In the genomic region with DNA sequence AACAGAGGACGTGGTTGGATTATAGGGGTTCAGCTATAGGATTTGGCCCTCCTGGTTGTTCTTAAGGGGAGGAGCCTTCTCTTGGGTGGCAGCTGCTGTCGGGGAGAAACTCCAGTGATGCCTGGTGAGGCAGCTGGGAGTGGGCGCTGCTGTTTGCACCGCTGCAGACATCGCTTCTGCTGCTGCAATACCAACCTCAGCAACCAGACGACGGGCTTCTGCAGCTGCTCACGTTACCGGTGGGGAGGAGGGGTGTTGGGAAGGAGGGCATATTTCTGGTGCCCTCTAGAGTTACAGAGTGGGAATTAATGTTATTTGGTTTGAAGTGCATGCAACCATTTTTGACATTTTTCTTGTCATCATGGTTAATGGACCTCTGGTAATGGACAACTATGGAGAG, we compare ENCODE assay signal across 8 mouse cellular contexts. TPM values are rescaled to one million over a fixed set of nuclear protein-coding genes. Genes with fewer than 3 reads are reported as not detected.
DNase-seq lines count a peak whose midpoint lies in the region; ATAC-seq lines count a peak whose summit lies in the region.

No protein-coding gene starts in this region.

- peak overlapping the region; percentile 85 for H3K4me2 ChIP-seq in heart, embryonic 14.5 days (ENCODE audit: low read length)
- H3K4me2 ChIP-seq in liver, embryonic 13.5 days: peak overlapping the region; percentile 76
- H3K4me2 ChIP-seq in stomach, embryonic 14.5 days (replicated peaks; ENCODE audit: low read depth, low read length): peak overlapping the region; percentile 70

- H3K4me1 ChIP-seq in heart, embryonic 14.5 days (ENCODE audit: control insufficient read depth in 2 of 2, insufficient read depth in 2 of 2, low read length in 2 of 2): peaks cover 2 to 5% of the 10 kb centered on the region in 2 experiments; a peak in 3 of 4 replicates
- H3K4me1 ChIP-seq in liver, embryonic 13.5 days (replicated peaks): peaks cover 30% of the 10 kb centered on the region
- H3K4me1 ChIP-seq in stomach, embryonic 14.5 days (ENCODE audit: control insufficient read depth, insufficient read depth, low read length): peaks cover 10% of the 10 kb centered on the region; the same call in 1 of the 2 replicates

- peaks cover 2% of the 10 kb centered on the region; the same call in 1 of the 2 replicates for H3K9me3 ChIP-seq in heart, embryonic 14.5 days (ENCODE audit: control insufficient read depth, low read length)
- no peaks in the 10 kb centered on the region for H3K9me3 ChIP-seq in liver, embryonic 13.5 days (replicated peaks)
- peaks cover 6% of the 10 kb centered on the region; the same call in 1 of the 2 replicates for H3K9me3 ChIP-seq in stomach, embryonic 14.5 days (ENCODE audit: control insufficient read depth, low read depth, low read length)

- peak overlapping the region; percentile 96 for H3K9ac ChIP-seq in heart, embryonic 14.5 days (ENCODE audit: low read length)
- H3K9ac ChIP-seq in liver, embryonic 13.5 days: peak overlapping the region; percentile 88
- H3K9ac ChIP-seq in stomach, embryonic 14.5 days (replicated peaks; ENCODE audit: low read depth, low read length): peak overlapping the region; percentile 91

- peaks cover 28% of the 10 kb centered on the region for H3K36me3 ChIP-seq in heart, embryonic 14.5 days (ENCODE audit: control insufficient read depth, insufficient read depth, low read length)
- peaks cover 8% of the 10 kb centered on the region; the same call in 1 of the 2 replicates for H3K36me3 ChIP-seq in liver, embryonic 13.5 days
- H3K36me3 ChIP-seq in stomach, embryonic 14.5 days (ENCODE audit: control insufficient read depth, insufficient read depth, low read length): peaks cover 4% of the 10 kb centered on the region; the same call in 1 of the 2 replicates

- peak; percentile 62 for ATAC-seq in erythroid progenitor cell, adult 5-6 weeks (replicated peaks; ENCODE audit: low FRiP score, poor library complexity, severe bottlenecking)
- no peak for ATAC-seq in heart, embryonic 14.5 days (ENCODE audit: insufficient number of reproducible peaks, insufficient read depth, low FRiP score, low read depth)
- ATAC-seq in liver, embryonic 13.5 days (ENCODE audit: low read depth): no peak
- ATAC-seq in stomach, embryonic 14.5 days (ENCODE audit: insufficient number of reproducible peaks, insufficient read depth, low FRiP score, low read depth): no peak

- DNase-seq in CD4-positive helper T cell, adult 2 months (ENCODE audit: low read depth, low spot score): peak; percentile 91
- DNase-seq in brain, adult 2 months (ENCODE audit: low read depth, low spot score): peak; percentile 94
- peak; percentile 75 for DNase-seq in kidney, postnatal 14 days
- peak; percentile 67 for DNase-seq in liver, embryonic 13.5 days
- peak; percentile 76 to 83 for DNase-seq in natural killer cell, adult 2 months (ENCODE audit: low spot score in 2 of 2)

- peak overlapping the region; percentile 84 to 98 for H3K4me3 ChIP-seq in heart, embryonic 14.5 days (ENCODE audit: control insufficient read depth in 1 of 2, insufficient read depth in 1 of 2, low read depth in 1 of 2, low read length in 2 of 2)
- H3K4me3 ChIP-seq in liver, embryonic 13.5 days (replicated peaks): peak overlapping the region; percentile 86
- H3K4me3 ChIP-seq in stomach, embryonic 14.5 days (ENCODE audit: low read depth, low read length): peak overlapping the region; percentile 65

- H3K27ac ChIP-seq in heart, embryonic 14.5 days (replicated peaks in 1 of 2; ENCODE audit: control insufficient read depth in 1 of 2, insufficient read depth in 1 of 2, low read depth in 2 of 2, low read length in 2 of 2): peak overlapping the region; percentile 65 to 99
- H3K27ac ChIP-seq in liver, embryonic 13.5 days: peak overlapping the region; percentile 91
- H3K27ac ChIP-seq in stomach, embryonic 14.5 days (ENCODE audit: low read length): peak overlapping the region; percentile 99

- WGBS in heart, embryonic 14.5 days: 1% methylated on average over 9 of the region's 9 CpGs
- 1% methylated on average over 9 of the region's 9 CpGs for WGBS in liver, embryonic 13.5 days (ENCODE audit: insufficient replicate concordance)
- under 1% methylated on average over 9 of the region's 9 CpGs for WGBS in stomach, embryonic 14.5 days

- H3K27me3 ChIP-seq in heart, embryonic 14.5 days (ENCODE audit: control insufficient read depth, insufficient read depth, low read length): no peaks in the 10 kb centered on the region
- no peaks in the 10 kb centered on the region for H3K27me3 ChIP-seq in liver, embryonic 13.5 days
- H3K27me3 ChIP-seq in stomach, embryonic 14.5 days (ENCODE audit: control insufficient read depth, insufficient read depth, low read length): no peaks in the 10 kb centered on the region

RNA-seq across cellular contexts. Expression of a gene that starts 1.4 kb away (rescaled TPM):
- 20.5 and 32.4 TPM in 2 replicates for total RNA-seq in erythroid progenitor cell, adult 5-6 weeks (2015; ENCODE audit: low replicate concordance)
- 18.9 and 37.8 TPM in 2 replicates for total RNA-seq in erythroid progenitor cell, adult 5-6 weeks (2017; ENCODE audit: low replicate concordance)
- 28.3 and 30.2 TPM in 2 replicates for polyA plus RNA-seq in heart, embryonic 14.5 days (2014; fragmentation: Nextera tagmentation; extraction: Ambion mirVana)
- polyA plus RNA-seq in liver, embryonic 13.5 days (2015; fragmentation: Nextera tagmentation; extraction: Ambion mirVana): 6.4 and 11.6 TPM in 2 replicates
- polyA plus RNA-seq in stomach, embryonic 14.5 days (2014; fragmentation: Nextera tagmentation; extraction: Ambion mirVana): 47.3 and 54.0 TPM in 2 replicates
